ENCODE assay signal across 23 mouse cellular contexts in the genomic region with DNA sequence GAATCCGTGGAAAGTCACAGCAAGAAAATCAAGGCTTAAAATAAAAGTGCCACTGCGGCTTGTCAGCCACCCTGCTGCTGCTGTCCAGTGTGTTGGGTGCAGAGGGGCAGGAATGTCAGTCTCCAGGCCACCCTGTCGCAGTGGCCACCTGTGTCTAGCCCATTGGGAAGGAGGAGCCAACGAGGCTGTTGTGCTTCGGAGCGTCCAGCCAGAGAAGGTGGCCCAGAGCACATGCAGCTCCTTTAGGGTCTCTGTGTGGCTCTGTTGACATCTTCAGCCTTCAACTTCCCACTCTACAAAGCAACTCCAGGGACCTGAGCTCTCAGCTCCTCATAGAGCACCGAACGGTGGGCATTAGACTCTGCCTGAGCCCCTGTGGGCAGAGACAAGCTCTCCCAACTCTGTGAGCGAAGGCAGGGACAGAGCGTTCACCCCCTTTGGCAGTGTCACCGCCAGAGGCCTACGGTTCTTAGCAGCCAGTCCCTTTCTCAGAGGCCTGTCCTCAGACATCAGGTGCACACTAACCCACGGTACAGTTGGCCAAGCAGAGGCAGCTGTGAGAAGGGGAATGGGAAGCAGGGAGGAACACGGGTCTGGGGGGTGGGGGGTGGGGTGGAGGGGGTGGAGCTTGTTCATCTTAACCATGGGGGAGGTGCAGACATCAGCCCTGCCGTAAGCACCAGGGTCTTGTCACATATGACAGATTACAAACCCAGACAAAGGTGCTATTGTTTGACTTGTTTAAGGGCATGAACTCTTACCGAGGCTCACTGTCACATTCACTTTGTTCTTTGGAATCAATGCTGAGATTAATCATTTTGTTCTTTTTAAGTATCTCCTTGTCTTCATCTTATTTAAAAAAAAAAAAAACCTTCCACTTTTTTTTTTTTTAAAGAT. TPM values are rescaled to one million over a fixed set of nuclear protein-coding genes. Genes with fewer than 3 reads are reported as not detected.
A peak's percentile ranks its signal among the peaks of the same experiment; 100 is the strongest.
DNase-seq lines count a peak whose midpoint lies in the region; ATAC-seq and TF ChIP-seq lines count a peak whose summit lies in the region.
"Had no signal": no experiment of that assay in that cellular context is flagged by ENCODE, and none has a peak within 500 bp of the region (broad histone marks: within the 10 kb centered on the region; RNA-seq: fewer than 3 reads in every experiment).

No protein-coding gene starts in this region.

- intact Hi-C loops in heart, postnatal 36 days (cut with DNase I), result loop anchor here (5.0 kb wide), 1 partner anchor 149 kb away; the partner anchor contains the start of gene Tbc1d2

- DNase-seq in cerebellum, adult 9-10 months, result peak; percentile 4
- DNase-seq in cerebellum, adult 8-10 months, result no peak
- DNase-seq in heart, postnatal 0 days (ENCODE audit: low spot score), result peak; percentile 3
- DNase-seq in heart, postnatal 36 days, result no peak
- DNase-seq in embryo, embryonic 9.5 days (ENCODE audit: extremely low spot score), result peak; percentile 15
- DNase-seq in right cerebral cortex, postnatal 4 days, result no peak
- DNase-seq: adrenal gland, postnatal 36 days; cerebellum, adult 11 months; cerebellum, postnatal 14 days; gastrocnemius, postnatal 14 days; heart, adult 18-20 months; heart, postnatal 14 days; kidney, adult 2 months; liver; thymus, postnatal 25 days had no signal

- H3K9ac ChIP-seq in heart, postnatal 0 days (replicated peaks; ENCODE audit: low read depth, low read length), result no peak overlapping the region
- H3K9ac ChIP-seq: embryonic facial prominence, embryonic 15.5 days; heart, embryonic 12.5 days; hindbrain, embryonic 14.5 days had no signal

- TF ChIP-seq EP300 in heart, postnatal 0 days (IDR thresholded peaks at IDR 0.05; ENCODE audit: low read depth), result no peak

- no peak overlapping the region for H3K4me2 ChIP-seq in heart, postnatal 0 days (ENCODE audit: low read depth, low read length)
- H3K4me2 ChIP-seq: embryonic facial prominence, embryonic 15.5 days; heart, embryonic 12.5 days; hindbrain, embryonic 14.5 days had no signal

- 0 out of 2 replicates have a peak, but pooled peaks cover 7% of the 10 kb centered on the region for H3K4me1 ChIP-seq in heart, postnatal 0 days (ENCODE audit: control insufficient read depth, insufficient read depth)
- H3K4me1 ChIP-seq in E14TG2a.4 (replicated peaks; ENCODE audit: low read depth, low read length), result peaks cover 56% of the 10 kb centered on the region

- H3K36me3 ChIP-seq in heart, postnatal 0 days (replicated peaks; ENCODE audit: control insufficient read depth, insufficient read depth, low read length), result peaks cover 44% of the 10 kb centered on the region
- H3K36me3 ChIP-seq in E14TG2a.4 (ENCODE audit: insufficient read depth, low read length), result peaks cover 53% of the 10 kb centered on the region

- H3K27me3 ChIP-seq in heart, postnatal 0 days (ENCODE audit: control insufficient read depth, insufficient read depth, low read length), result no peaks in the 10 kb centered on the region
- H3K27me3 ChIP-seq in E14TG2a.4 (ENCODE audit: insufficient read depth, low read length), result peaks cover 22% of the 10 kb centered on the region

- no peaks in the 10 kb centered on the region for H3K9me3 ChIP-seq in heart, postnatal 0 days (replicated peaks; ENCODE audit: control insufficient read depth, low read length)
- H3K9me3 ChIP-seq in E14TG2a.4 (ENCODE audit: low read length), result no peaks in the 10 kb centered on the region
- H3K9me3 ChIP-seq: embryonic facial prominence, embryonic 15.5 days; heart, embryonic 12.5 days; midbrain, embryonic 10.5 days had no signal

- no peak overlapping the region for H3K27ac ChIP-seq in heart, postnatal 0 days (ENCODE audit: low read depth)
- H3K27ac ChIP-seq: embryonic facial prominence, embryonic 15.5 days; hindbrain, embryonic 14.5 days; kidney, postnatal 0 days; macrophage; midbrain, embryonic 10.5 days had no signal

- no peak for TF ChIP-seq CTCF in heart, postnatal 0 days (IDR thresholded peaks at IDR 0.05; ENCODE audit: low read depth)
- TF ChIP-seq CTCF in E14TG2a.4 (conservative IDR thresholded peaks at IDR 0.05; ENCODE audit: low read length), result no peak

- ATAC-seq in heart, postnatal 0 days (ENCODE audit: insufficient read depth, low read depth), result no peak
- ATAC-seq: lung, postnatal 0 days had no signal

- WGBS in heart, postnatal 0 days, result 74% methylated on average over 16 of the region's 16 CpGs

- no peak overlapping the region for H3K4me3 ChIP-seq in heart, postnatal 0 days (ENCODE audit: low read depth, low read length)
- 0 out of 2 replicates have a peak overlapping the region, but pooled peaks have one; percentile 23 for H3K4me3 ChIP-seq in E14TG2a.4 (replicated peaks; ENCODE audit: low read length)
- H3K4me3 ChIP-seq: embryonic facial prominence, embryonic 15.5 days; heart, embryonic 12.5 days; midbrain, embryonic 10.5 days had no signal

RNA-seq across cellular contexts. Expression of gene Nans, which starts 13.8 kb away (rescaled TPM):
- 54.2 and 54.6 TPM in 2 replicates for total RNA-seq in heart, postnatal 0 days (2014; rRNA removed; ENCODE audit: low replicate concordance)
- 36.2 and 38.2 TPM in 2 replicates for polyA plus RNA-seq in heart, postnatal 0 days (2015; fragmentation: Nextera tagmentation; extraction: Ambion mirVana)
- 10 to 100 TPM; 15.4 to 17.0 TPM for total RNA-seq in heart, postnatal 36 days (2021)

RNA-seq across cellular contexts. Expression of gene Trim14, which starts 33.1 kb away (rescaled TPM):
- total RNA-seq in heart, postnatal 0 days (2014; rRNA removed; ENCODE audit: low replicate concordance), result 3.4 and 10.9 TPM in 2 replicates
- 0.46 and 0.85 TPM in 2 replicates for polyA plus RNA-seq in heart, postnatal 0 days (2015; fragmentation: Nextera tagmentation; extraction: Ambion mirVana)
- total RNA-seq in heart, postnatal 36 days (2021), result 1 to 10 TPM; 3.1 to 4.1 TPM

RNA-seq across cellular contexts. Expression of gene Anp32b, which starts 52.2 kb away (rescaled TPM):
- total RNA-seq in heart, postnatal 0 days (2014; rRNA removed; ENCODE audit: low replicate concordance), result 3.6 and 9.2 TPM in 2 replicates
- polyA plus RNA-seq in heart, postnatal 0 days (2015; fragmentation: Nextera tagmentation; extraction: Ambion mirVana), result 75.8 and 76.0 TPM in 2 replicates
- total RNA-seq in heart, postnatal 36 days (2021), result 10 to 100 TPM; 56.6 to 60.9 TPM

Comparison
In these comparisons a context has a peak if more than half of its experiments do, and no peak if none do; other contexts are left out.
1. DNase-seq: peak in cerebellum, adult 9-10 months (single experiment), heart, postnatal 0 days (single experiment) and embryo, embryonic 9.5 days (single experiment); none in cerebellum, adult 8-10 months (single experiment), heart, postnatal 36 days (0 of 2) and right cerebral cortex, postnatal 4 days (single experiment).